ENCODE assay signal across 8 mouse cellular contexts in genomic region chr17:66076934-66077333, GRCm38 (mm10). TPM values are rescaled to one million over a fixed set of nuclear protein-coding genes. Genes with fewer than 3 reads are reported as not detected.
DNase-seq lines count a peak whose midpoint lies in the region; ATAC-seq lines count a peak whose summit lies in the region.

Gene Ankrd12, minus strand, starts transcription at chr17:66077089.

- under 1% methylated on average over 52 of the region's 53 CpGs for WGBS in hindbrain, embryonic 16.5 days

- peak; percentile 97 for DNase-seq in ZHBTc4 (ENCODE audit: low read depth, low spot score)
- DNase-seq in cerebellum, postnatal 4 days (ENCODE audit: low spot score in 2 of 2), result peak; percentile 83 to 95
- peak; percentile 96 for DNase-seq in gastrocnemius, adult 18-20 months (ENCODE audit: low spot score)
- DNase-seq in left cerebral cortex, adult 18-20 months (ENCODE audit: low spot score in 2 of 2), result peak; percentile 96 to 97
- peak; percentile 96 to 97 for DNase-seq in lung, postnatal 4 days
- peak; percentile 96 for DNase-seq in retina, postnatal 1 day
- peak; percentile 95 for DNase-seq in thymus, postnatal 4 days

- peaks cover 15% of the 10 kb centered on the region for H3K36me3 ChIP-seq in hindbrain, embryonic 16.5 days (ENCODE audit: control insufficient read depth, insufficient read depth, low read length)

- peak; percentile 97 for ATAC-seq in hindbrain, embryonic 16.5 days

- no peaks in the 10 kb centered on the region for H3K9me3 ChIP-seq in hindbrain, embryonic 16.5 days (ENCODE audit: control insufficient read depth, low read length)

- peak within 1 kb of the TSS; percentile 96 for H3K9ac ChIP-seq in hindbrain, embryonic 16.5 days (ENCODE audit: low read depth, low read length)

- H3K4me2 ChIP-seq in hindbrain, embryonic 16.5 days (ENCODE audit: low read length), result peak within 1 kb of the TSS; percentile 87

- no peaks in the 10 kb centered on the region for H3K27me3 ChIP-seq in hindbrain, embryonic 16.5 days (replicated peaks; ENCODE audit: control insufficient read depth, insufficient read depth, low read length)

- peaks cover 15% of the 10 kb centered on the region for H3K4me1 ChIP-seq in hindbrain, embryonic 16.5 days (ENCODE audit: control insufficient read depth, insufficient read depth, low read depth, low read length)

- peak within 1 kb of the TSS; percentile 96 for H3K4me3 ChIP-seq in hindbrain, embryonic 16.5 days (ENCODE audit: low read length)

- peak within 1 kb of the TSS; percentile 97 for H3K27ac ChIP-seq in hindbrain, embryonic 16.5 days (ENCODE audit: low read depth, low read length)

RNA-seq across cellular contexts. Expression of gene Ankrd12, which starts in this region (rescaled TPM):
- 10 to 100 TPM; 16.3 to 19.6 TPM for total RNA-seq in gastrocnemius, adult 18-20 months (2021)
- 154 and 167 TPM in 2 replicates for polyA plus RNA-seq in hindbrain, embryonic 16.5 days (2015; fragmentation: Nextera tagmentation; extraction: Ambion mirVana)
- 100 to 1,000 TPM; 355 to 356 TPM for total RNA-seq in left cerebral cortex, adult 18-20 months (2021)

Comparison
In these comparisons a context has a peak if more than half of its experiments do, and no peak if none do; other contexts are left out.
1. Peak in every context shown above with its lines: DNase-seq, ATAC-seq, H3K4me3 ChIP-seq and H3K27ac ChIP-seq.
2. RNA of gene Ankrd12 (total RNA-seq): 355 to 356 TPM in left cerebral cortex, adult 18-20 months; 16.3 to 19.6 TPM in gastrocnemius, adult 18-20 months; every median in the first group is over 10 times any median in the second.